Mouse (Mus musculus) midbrain, embryonic 11.5 days (tissue): Measurements from ENCODE around the gene Zfp688. TPM values are rescaled to one million over a fixed set of nuclear protein-coding genes. Genes with fewer than 3 reads are reported as not detected.
"Not testable (repeated sequence)": the region's sequence is repeated elsewhere in the genome, so short reads cannot be mapped to it uniquely, and the experiment has no call there.

Experiments used
- ATAC-seq: fragments of 200-750 bp; cut with Nextera tagmentation; 2 replicates; pipeline ENCODE4 v1.8.0; 2017; ENCODE audit warnings: moderate TSS enrichment, moderate library complexity; ENCODE audit not compliant: low FRiP score
- DNase-seq: peaks from one replicate; pipeline ENCODE4 v3.0.0; 2015; ENCODE audit warnings: low spot score; ENCODE audit errors: missing footprints
- H3K27ac ChIP-seq: fragments of 300-500 bp; sonication (generic); 2 replicates; pipeline ENCODE4 v1.5.1; 2014; ENCODE audit warnings: low read depth, low read length
- H3K27me3 ChIP-seq: fragments of 300-500 bp; sonication (generic); 2 replicates; pipeline ENCODE4 v1.6.1; 2014; ENCODE audit warnings: mild to moderate bottlenecking, low read length, moderate library complexity, mixed read lengths; ENCODE audit not compliant: control insufficient read depth, insufficient read depth
- H3K36me3 ChIP-seq: fragments of 300-500 bp; sonication (generic); 2 replicates; pipeline ENCODE4 v1.6.1; 2014; ENCODE audit warnings: mild to moderate bottlenecking, low read length, moderate library complexity, mixed read lengths; ENCODE audit not compliant: control insufficient read depth, insufficient read depth
- H3K4me1 ChIP-seq: fragments of 300-500 bp; sonication (generic); 2 replicates; pipeline ENCODE4 v1.6.1; 2014; ENCODE audit warnings: low read length; ENCODE audit not compliant: control insufficient read depth, insufficient read depth
- H3K4me2 ChIP-seq: fragments of 300-500 bp; sonication (generic); 2 replicates; pipeline ENCODE4 v1.6.1; 2014; ENCODE audit warnings: mild to moderate bottlenecking, moderate library complexity
- H3K4me3 ChIP-seq: fragments of 300-500 bp; sonication (generic); 2 replicates; pipeline ENCODE4 v1.5.1; 2014; ENCODE audit warnings: low read depth, low read length
- H3K9ac ChIP-seq: fragments of 300-500 bp; sonication (generic); 2 replicates; pipeline ENCODE4 v1.6.1; 2014; ENCODE audit warnings: low read length
- H3K9me3 ChIP-seq: fragments of 300-500 bp; sonication (generic); 2 replicates; pipeline ENCODE4 v1.6.1; 2016; ENCODE audit warnings: low read length; ENCODE audit not compliant: control insufficient read depth
- WGBS: fragments of 180-500 bp; shearing (Covaris S2); extraction: QIAGEN DNeasy Blood & Tissue Kit; methylation state at CpG from one replicate; pipeline ENCODE4 v1.1.7; 2014; 5-methylcytosine and 5-hydroxymethylcytosine counted together
- polyA plus RNA-seq: library from polyadenylated mRNA; unstranded; fragments of >200 nt; fragmentation: Nextera tagmentation; extraction: Ambion mirVana; gene quantifications from 2 replicates; pipeline ENCODE4 v1.2.1, GENCODE M21; 2014

Zfp688 gene
- polyA plus RNA-seq, 1 experiment from 2014 or later: 34.5 TPM

DNA sequence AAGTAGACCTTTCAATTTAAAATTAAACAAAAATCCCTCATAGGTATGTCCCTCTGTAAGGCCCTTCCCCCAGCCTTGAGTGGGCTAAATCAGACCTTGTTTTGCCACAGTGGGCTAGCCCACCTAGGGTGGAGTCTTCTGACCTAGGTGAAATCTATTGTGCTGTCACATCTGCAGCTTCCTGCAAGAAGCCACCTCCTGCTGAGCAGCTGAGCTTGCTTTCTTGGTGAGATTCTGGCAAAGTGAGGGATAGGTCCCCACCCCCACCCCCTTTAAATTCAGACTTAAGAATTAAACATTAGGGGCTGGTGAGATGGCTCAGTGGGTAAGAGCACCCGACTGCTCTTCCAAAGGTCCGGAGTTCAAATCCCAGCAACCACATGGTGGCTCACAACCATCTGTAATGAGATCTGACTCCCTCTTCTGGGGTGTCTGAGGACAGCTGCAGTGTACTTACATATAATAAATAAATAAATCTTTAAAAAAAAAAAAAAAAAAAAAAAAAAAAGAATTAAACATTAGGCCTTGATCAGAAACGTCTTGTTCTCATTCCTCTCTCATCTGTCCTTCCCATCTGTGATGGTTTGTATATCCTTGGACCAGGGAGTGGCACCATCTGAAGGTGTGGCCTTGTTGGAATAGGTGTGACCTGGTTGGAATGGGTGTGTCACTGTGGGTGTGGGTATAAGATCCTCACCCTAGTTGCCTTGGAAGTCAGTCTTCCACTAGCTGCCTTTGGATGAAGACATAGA, 36.7 kb upstream of the Zfp688 start:
- H3K36me3 ChIP-seq: peaks cover 14% of the 10 kb centered on the region
- 82% methylated on average over 3 of the region's 3 CpGs for WGBS
- not testable (repeated sequence) for H3K4me2 ChIP-seq, H3K27me3 ChIP-seq, H3K9me3 ChIP-seq, H3K4me1 ChIP-seq, H3K27ac ChIP-seq, H3K4me3 ChIP-seq, ATAC-seq, H3K9ac ChIP-seq
- DNase-seq: peak; percentile 62

DNA sequence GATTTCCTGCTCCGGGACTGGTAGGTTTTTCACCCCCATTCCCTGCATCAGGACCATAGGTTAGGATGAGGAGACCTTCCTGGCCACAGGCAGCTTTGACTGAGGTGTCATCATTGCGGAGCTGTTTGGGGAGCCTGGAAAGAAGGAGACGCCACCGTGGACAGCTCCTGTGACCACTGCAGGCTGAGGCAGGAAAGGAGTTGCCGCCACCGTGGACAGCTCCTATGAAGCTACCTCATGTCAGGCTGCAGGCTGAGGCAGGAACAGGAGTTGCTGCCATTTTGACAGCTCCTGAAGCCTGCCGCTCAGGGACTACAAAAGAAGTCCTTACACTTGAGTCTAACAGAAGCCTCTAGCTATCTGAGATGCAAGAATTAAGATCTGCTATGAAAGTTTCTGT, 33.0 kb upstream of the Zfp688 start:
- Histone ChIP-seq H3K27me3 (no peaks in the 10 kb centered on the region), H3K4me3 (no peak overlapping the region), H3K9me3 (no peaks in the 10 kb centered on the region; the same call in 1 of the 2 replicates), H3K9ac (no peak overlapping the region), H3K4me2 (no peak overlapping the region), H3K36me3 (peaks cover 20% of the 10 kb centered on the region), H3K27ac (no peak overlapping the region), H3K4me1 (peaks cover 20% of the 10 kb centered on the region)
- ATAC-seq (no peak), DNase-seq (no peak)
- WGBS: 94% methylated on average over 7 of the region's 7 CpGs

DNA sequence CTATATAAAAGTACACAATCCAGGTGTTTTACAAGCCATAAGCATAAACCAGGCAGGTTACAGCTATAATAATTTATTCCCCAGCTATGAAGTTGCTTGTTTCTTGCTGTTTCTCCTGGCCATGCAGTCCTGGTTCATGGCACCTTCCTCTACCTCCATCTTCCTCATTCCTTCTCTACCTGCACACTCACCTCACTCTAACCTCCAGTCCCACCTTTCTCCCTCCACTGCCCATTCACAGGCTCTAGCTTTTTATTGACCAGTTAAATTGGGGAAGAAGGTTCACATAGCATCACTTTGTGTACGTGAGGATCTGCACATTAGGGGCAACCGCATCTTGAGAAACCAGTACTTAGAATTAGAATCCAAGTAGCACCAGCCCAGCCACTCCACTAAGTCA, 31.2 kb upstream of the Zfp688 start:
- Histone ChIP-seq H3K27me3 (no peaks in the 10 kb centered on the region), H3K9ac (no peak overlapping the region), H3K9me3 (no peaks in the 10 kb centered on the region; the same call in 1 of the 2 replicates), H3K4me1 (peaks cover 24% of the 10 kb centered on the region), H3K4me3 (no peak overlapping the region), H3K4me2 (no peak overlapping the region), H3K27ac (no peak overlapping the region), H3K36me3 (peaks cover 20% of the 10 kb centered on the region)
- ATAC-seq: no peak
- no peak for DNase-seq
- WGBS: 95% methylated on average over 2 of the region's 2 CpGs

DNA sequence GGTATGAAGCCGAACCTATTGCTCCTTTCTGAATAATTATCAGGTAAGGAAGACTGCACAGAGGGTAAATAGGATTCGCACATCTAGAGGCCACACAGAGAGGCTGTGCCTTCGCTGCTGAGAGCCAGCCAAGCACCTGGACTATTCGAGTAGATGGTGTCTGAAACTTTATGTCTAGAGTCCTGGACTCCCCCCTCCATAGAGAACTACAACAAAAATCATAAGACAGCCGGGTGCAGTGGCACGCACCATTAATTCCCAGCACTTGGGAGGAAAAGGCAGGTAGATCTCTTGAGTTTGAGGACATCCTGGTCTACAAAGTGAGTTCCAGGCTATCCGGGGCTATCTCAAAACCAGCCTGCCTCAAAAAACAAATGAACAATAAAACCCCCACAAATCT, 28.1 kb upstream of the Zfp688 start:
- Histone ChIP-seq H3K9ac (peak overlapping the region; percentile 52), H3K36me3 (peaks cover 14% of the 10 kb centered on the region), H3K9me3 (no peaks in the 10 kb centered on the region), H3K4me1 (peaks cover 28% of the 10 kb centered on the region), H3K27me3 (no peaks in the 10 kb centered on the region), H3K27ac (no peak overlapping the region), H3K4me3 (peak overlapping the region; percentile 85), H3K4me2 (peak overlapping the region; percentile 65)
- ATAC-seq (no peak), DNase-seq (no peak)
- 87% methylated on average over 7 of the region's 7 CpGs for WGBS

- H3K36me3 ChIP-seq: peaks cover 25% of the 10 kb centered on the region
These were observed 26.8 kb upstream of the Zfp688 start, which contains the start of gene Zfp689 for GRCm38 (mm10) chr7:127448521-127449300. Zfp689 (minus strand) TSS chr7:127449158.

GRCm38 (mm10) chr7:127443976-127444375, 22.1 kb upstream of the Zfp688 start:
- peaks cover 31% of the 10 kb centered on the region for H3K36me3 ChIP-seq
- H3K9ac ChIP-seq: no peak overlapping the region
- DNase-seq: no peak
- H3K9me3 ChIP-seq: no peaks in the 10 kb centered on the region
- H3K4me3 ChIP-seq: no peak overlapping the region
- H3K4me1 ChIP-seq: peaks cover 4% of the 10 kb centered on the region; the same call in 1 of the 2 replicates
- no peak for ATAC-seq
- H3K27ac ChIP-seq: no peak overlapping the region
- 95% methylated on average over 18 of the region's 20 CpGs for WGBS
- H3K27me3 ChIP-seq: no peaks in the 10 kb centered on the region
- no peak overlapping the region for H3K4me2 ChIP-seq

More at GRCm38 (mm10) chr7:127448521-127449300, 26.8 kb upstream of the Zfp688 start, which contains the start of gene Zfp689:
- Histone ChIP-seq H3K9me3 (no peaks in the 10 kb centered on the region), H3K4me1 (peaks cover 28% of the 10 kb centered on the region), H3K4me2 (peak within 1 kb of the TSS; percentile 84), H3K27me3 (no peaks in the 10 kb centered on the region), H3K4me3 (peak within 1 kb of the TSS; percentile 85), H3K27ac (peak within 1 kb of the TSS; percentile 93), H3K9ac (peak within 1 kb of the TSS; percentile 98)
- ATAC-seq (peak; percentile 91), DNase-seq (peak; percentile 99)
- WGBS: under 1% methylated on average over 54 of the region's 54 CpGs

DNA sequence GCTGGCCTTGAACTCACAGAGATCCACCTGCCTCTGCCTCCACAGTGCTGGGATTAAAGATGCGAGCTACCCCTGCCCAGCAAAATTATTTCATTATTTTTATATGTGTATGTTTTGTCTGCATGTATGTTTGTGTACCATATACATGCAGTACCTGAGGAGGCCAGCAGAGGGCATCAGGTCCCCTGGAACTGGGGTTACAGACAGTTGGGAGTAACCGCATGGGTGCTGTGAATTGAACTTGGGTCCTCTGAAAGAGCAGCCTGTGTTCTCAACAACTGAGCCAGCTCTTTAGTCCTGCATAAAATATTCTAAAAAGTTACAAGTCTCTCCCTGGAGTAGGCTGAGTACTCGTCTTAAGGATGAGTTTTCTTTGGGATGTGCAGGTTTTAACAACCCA, 15.9 kb upstream of the Zfp688 start:
- DNase-seq (no peak), ATAC-seq (no peak)
- no peaks in the 10 kb centered on the region for H3K27me3 ChIP-seq
- peaks cover 6% of the 10 kb centered on the region for H3K9me3 ChIP-seq
- H3K4me1 ChIP-seq: no peaks in the 10 kb centered on the region
- no peak overlapping the region for H3K4me3 ChIP-seq
- no peak overlapping the region for H3K9ac ChIP-seq
- H3K27ac ChIP-seq: no peak overlapping the region
- H3K4me2 ChIP-seq: no peak overlapping the region
- peaks cover 9% of the 10 kb centered on the region for H3K36me3 ChIP-seq
- WGBS: 91% methylated on average over 3 of the region's 3 CpGs

- ATAC-seq (no peak), DNase-seq (no peak)
- Histone ChIP-seq H3K36me3 (no peaks in the 10 kb centered on the region), H3K4me2 (no peak overlapping the region), H3K9me3 (peaks cover 6% of the 10 kb centered on the region), H3K27me3 (no peaks in the 10 kb centered on the region), H3K4me1 (no peaks in the 10 kb centered on the region), H3K27ac (no peak overlapping the region), H3K4me3 (no peak overlapping the region), H3K9ac (no peak overlapping the region)
- WGBS: 94% methylated on average over 4 of the region's 4 CpGs
These were observed 13.3 kb upstream of the Zfp688 start for GRCm38 (mm10) chr7:127435206-127435605.

DNA sequence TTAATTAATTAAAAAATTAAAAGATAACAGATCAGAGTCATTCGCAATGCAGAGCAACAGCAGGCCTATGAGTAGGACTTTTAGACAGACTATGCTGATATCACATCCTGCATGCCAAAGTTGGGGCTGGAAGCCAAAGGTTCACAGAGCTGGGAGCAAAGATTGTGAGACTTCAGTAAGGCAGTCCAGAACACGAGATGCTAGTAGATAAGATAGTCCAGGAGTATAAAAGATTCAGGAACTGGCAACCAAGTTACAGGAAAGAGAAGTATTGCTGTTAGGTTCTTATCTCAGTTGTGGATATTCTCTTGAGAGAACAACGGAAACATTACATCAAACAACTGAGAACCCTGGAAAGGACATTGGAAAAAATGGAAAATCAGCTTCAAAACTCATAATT, 4.5 kb upstream of the Zfp688 start:
- no peak overlapping the region for H3K9ac ChIP-seq
- no peak overlapping the region for H3K4me2 ChIP-seq
- peaks cover 1% of the 10 kb centered on the region for H3K4me1 ChIP-seq
- no peak overlapping the region for H3K27ac ChIP-seq
- peaks cover 7% of the 10 kb centered on the region; the same call in 1 of the 2 replicates for H3K27me3 ChIP-seq
- no peak for DNase-seq
- H3K36me3 ChIP-seq: no peaks in the 10 kb centered on the region
- no peak overlapping the region for H3K4me3 ChIP-seq
- H3K9me3 ChIP-seq: no peaks in the 10 kb centered on the region
- WGBS: 77% methylated on average over 3 of the region's 3 CpGs
- ATAC-seq: no peak
